Mouse (Mus musculus) testis, adult 2 months (tissue): ENCODE data around the gene Zfp661. TPM values are rescaled to one million over a fixed set of nuclear protein-coding genes. Genes with fewer than 3 reads are reported as not detected.

Experiments used
- H3K27ac ChIP-seq: fragments of 200-500 bp; 2 replicates; pipeline ENCODE4 v1.5.1; 2012; ENCODE audit warnings: low read depth, low read length; ENCODE audit not compliant: control insufficient read depth, insufficient read depth
- H3K27me3 ChIP-seq: fragments of 200-500 bp; 2 replicates; pipeline ENCODE4 v1.6.1; 2012; ENCODE audit warnings: mild to moderate bottlenecking, low read length, moderate library complexity; ENCODE audit not compliant: control insufficient read depth, insufficient read depth
- H3K36me3 ChIP-seq: fragments of 200-500 bp; 2 replicates; pipeline ENCODE4 v1.6.1; 2012; ENCODE audit warnings: mild to moderate bottlenecking, low read length; ENCODE audit not compliant: control insufficient read depth, insufficient read depth
- H3K4me1 ChIP-seq: fragments of 200-500 bp; 2 replicates; pipeline ENCODE4 v1.6.1; 2012; ENCODE audit warnings: low read length; ENCODE audit not compliant: control insufficient read depth, insufficient read depth
- H3K4me3 ChIP-seq: fragments of 200-500 bp; 2 replicates; pipeline ENCODE4 v1.5.1; 2012; ENCODE audit warnings: low read depth, mild to moderate bottlenecking, low read length, moderate library complexity, mixed read lengths; ENCODE audit not compliant: control insufficient read depth
- CTCF ChIP-seq: fragments of 200-500 bp; IDR thresholded peaks from 2 replicates; pipeline ENCODE4 v1.5.1; 2012; ENCODE audit warnings: low read depth, mild to moderate bottlenecking, inconsistent platforms, low read length, moderate library complexity; ENCODE audit not compliant: control insufficient read depth, insufficient read depth, insufficient replicate concordance
- POLR2A ChIP-seq: fragments of 200-500 bp; IDR thresholded peaks from 2 replicates; pipeline ENCODE4 v1.6.1; 2012; ENCODE audit warnings: low read depth, mild to moderate bottlenecking, inconsistent platforms, low read length, moderate library complexity; ENCODE audit not compliant: control insufficient read depth
- polyA plus RNA-seq: library from polyadenylated mRNA; depleted of rRNA; stranded (reverse); fragments of >200 nt; gene quantifications from 2 replicates; pipeline ENCODE4 v1.2.3, GENCODE M21; 2012

Gene Zfp661
- polyA plus RNA-seq, 1 experiment: 5.6 TPM

- H3K36me3 ChIP-seq: no peaks in the 10 kb centered on the region
- H3K4me1 ChIP-seq: no peaks in the 10 kb centered on the region
- no peak for TF ChIP-seq CTCF
- no peak for TF ChIP-seq POLR2A
- no peaks in the 10 kb centered on the region for H3K27me3 ChIP-seq
- no peak overlapping the region for H3K27ac ChIP-seq
- H3K4me3 ChIP-seq: no peak overlapping the region
These were observed 35.8 kb downstream of the Zfp661 start for GRCm38 (mm10) chr2:127551078-127551477.

GRCm38 (mm10) chr2:127550446-127550845 lies 36.4 kb downstream of the Zfp661 start:
- Histone ChIP-seq H3K27ac (no peak overlapping the region), H3K36me3 (no peaks in the 10 kb centered on the region), H3K27me3 (no peaks in the 10 kb centered on the region), H3K4me3 (peak overlapping the region; percentile 21), H3K4me1 (no peaks in the 10 kb centered on the region)
- TF ChIP-seq CTCF (no peak), POLR2A (no peak)

GRCm38 (mm10) chr2:127549711-127550110 lies 37.2 kb downstream of the Zfp661 start:
- Histone ChIP-seq H3K27ac (no peak overlapping the region), H3K27me3 (no peaks in the 10 kb centered on the region), H3K4me3 (peak overlapping the region; percentile 11; the same call in 1 of the 2 replicates), H3K4me1 (no peaks in the 10 kb centered on the region), H3K36me3 (no peaks in the 10 kb centered on the region)
- no peak for TF ChIP-seq POLR2A
- no peak for TF ChIP-seq CTCF

GRCm38 (mm10) chr2:127548342-127549074 lies 38.4 kb downstream of the Zfp661 start:
- TF ChIP-seq CTCF (no peak), POLR2A (no peak)
- no peaks in the 10 kb centered on the region for H3K27me3 ChIP-seq
- H3K4me1 ChIP-seq: no peaks in the 10 kb centered on the region
- no peak overlapping the region for H3K4me3 ChIP-seq
- no peak overlapping the region for H3K27ac ChIP-seq
- no peaks in the 10 kb centered on the region for H3K36me3 ChIP-seq

GRCm38 (mm10) chr2:127541697-127542096 lies 45.2 kb downstream of the Zfp661 start:
- TF ChIP-seq CTCF (no peak), POLR2A (no peak)
- H3K27me3 ChIP-seq: no peaks in the 10 kb centered on the region
- H3K36me3 ChIP-seq: no peaks in the 10 kb centered on the region
- no peak overlapping the region for H3K27ac ChIP-seq
- H3K4me1 ChIP-seq: peaks cover 8% of the 10 kb centered on the region
- no peak overlapping the region for H3K4me3 ChIP-seq

GRCm38 (mm10) chr2:127541185-127541584 lies 45.7 kb downstream of the Zfp661 start, which contains the start of gene Prom2:
Prom2 (minus strand) TSS chr2:127541467.
- Histone ChIP-seq H3K27me3 (no peaks in the 10 kb centered on the region), H3K27ac (no peak within 1 kb of the TSS), H3K4me3 (no peak within 1 kb of the TSS), H3K36me3 (no peaks in the 10 kb centered on the region), H3K4me1 (peaks cover 8% of the 10 kb centered on the region)
- TF ChIP-seq CTCF (no peak), POLR2A (no peak)

- Histone ChIP-seq H3K27ac (no peak overlapping the region), H3K4me1 (peaks cover 8% of the 10 kb centered on the region), H3K4me3 (no peak overlapping the region), H3K36me3 (no peaks in the 10 kb centered on the region), H3K27me3 (no peaks in the 10 kb centered on the region)
- peak; percentile 29; the same call in 1 of the 2 replicates for TF ChIP-seq CTCF
- no peak for TF ChIP-seq POLR2A
These were observed 47.4 kb downstream of the Zfp661 start for GRCm38 (mm10) chr2:127539494-127539893.

- Histone ChIP-seq H3K27me3 (no peaks in the 10 kb centered on the region), H3K27ac (no peak overlapping the region), H3K4me3 (no peak overlapping the region), H3K4me1 (peaks cover 8% of the 10 kb centered on the region), H3K36me3 (no peaks in the 10 kb centered on the region)
- TF ChIP-seq CTCF (no peak), POLR2A (no peak)
These were observed 49.3 kb downstream of the Zfp661 start for GRCm38 (mm10) chr2:127537548-127537947.
